In the genomic region with DNA sequence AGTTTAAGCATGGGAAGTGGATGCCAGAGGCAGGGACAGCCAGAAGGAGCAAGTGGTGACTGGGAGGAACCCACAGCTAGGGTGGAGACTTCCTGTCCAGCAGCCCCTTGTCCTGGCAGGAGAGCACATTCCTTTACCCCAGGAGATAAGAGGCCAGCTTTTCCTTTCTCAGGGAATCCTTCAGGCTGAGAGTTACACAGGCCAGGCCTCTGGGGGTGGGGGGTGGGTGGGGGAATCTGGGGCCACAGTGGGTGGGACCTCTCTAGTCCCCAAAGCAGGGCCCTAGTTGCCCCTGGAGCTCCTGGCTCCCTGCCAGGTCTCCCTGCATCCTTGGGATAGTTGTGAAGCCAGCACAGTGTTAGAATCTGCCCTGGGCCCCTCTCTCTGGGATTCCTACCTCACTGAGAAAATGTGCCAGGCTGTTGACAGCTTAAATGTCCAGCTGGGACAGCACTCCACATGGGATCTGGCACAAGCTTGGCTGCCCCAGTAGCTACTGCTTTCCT, we compare ENCODE assay signal across 8 mouse cellular contexts.
DNase-seq lines count a peak whose midpoint lies in the region; ATAC-seq and TF ChIP-seq lines count a peak whose summit lies in the region.

No protein-coding gene starts in this region.

- ATAC-seq in heart, embryonic 11.5 days (replicated peaks; ENCODE audit: insufficient number of reproducible peaks, low FRiP score, low TSS enrichment) = peak; percentile 82
- ATAC-seq in lung, postnatal 0 days = peak; percentile 69

- H3K27me3 ChIP-seq in heart, embryonic 11.5 days (ENCODE audit: control insufficient read depth, insufficient read depth, low read length) = no peaks in the 10 kb centered on the region
- H3K27me3 ChIP-seq in lung, postnatal 0 days (replicated peaks; ENCODE audit: insufficient read depth, low read length) = no peaks in the 10 kb centered on the region

- no peak for TF ChIP-seq CTCF in lung, postnatal 0 days (IDR thresholded peaks at IDR 0.05)

- peak; percentile 77; the same call in 1 of the 2 replicates for TF ChIP-seq EP300 in lung, postnatal 0 days (IDR thresholded peaks at IDR 0.05)

- H3K9me3 ChIP-seq in heart, embryonic 11.5 days (replicated peaks; ENCODE audit: control insufficient read depth, low read length) = no peaks in the 10 kb centered on the region
- no peaks in the 10 kb centered on the region for H3K9me3 ChIP-seq in lung, postnatal 0 days (ENCODE audit: low read length)

- intact Hi-C loops in left cerebral cortex, postnatal 14 days (cut with DNase I) = no loop called here

- H3K4me3 ChIP-seq in heart, embryonic 11.5 days (ENCODE audit: low read depth, low read length) = no peak overlapping the region
- H3K4me3 ChIP-seq in lung, postnatal 0 days (ENCODE audit: low read depth, low read length) = no peak overlapping the region

- H3K4me1 ChIP-seq in heart, embryonic 11.5 days (ENCODE audit: control insufficient read depth, insufficient read depth, low read length) = peaks cover 64% of the 10 kb centered on the region
- peaks cover 26% of the 10 kb centered on the region; the same call in 1 of the 2 replicates for H3K4me1 ChIP-seq in lung, postnatal 0 days (ENCODE audit: insufficient read depth, low read depth, low read length)

- H3K27ac ChIP-seq in heart, embryonic 11.5 days (ENCODE audit: low read depth, low read length) = peak overlapping the region; percentile 90
- peak overlapping the region; percentile 95 for H3K27ac ChIP-seq in lung, postnatal 0 days (ENCODE audit: low read length)

- H3K9ac ChIP-seq in heart, embryonic 11.5 days (ENCODE audit: low read depth, low read length) = 0 out of 2 replicates have a peak overlapping the region, but pooled peaks have one; percentile 16
- H3K9ac ChIP-seq in lung, postnatal 0 days (replicated peaks; ENCODE audit: low read depth) = no peak overlapping the region

- no peaks in the 10 kb centered on the region for H3K36me3 ChIP-seq in heart, embryonic 11.5 days (ENCODE audit: control insufficient read depth, insufficient read depth, low read length)
- H3K36me3 ChIP-seq in lung, postnatal 0 days (ENCODE audit: insufficient read depth, low read length) = no peaks in the 10 kb centered on the region

- peak overlapping the region; percentile 20; the same call in 1 of the 2 replicates for H3K4me2 ChIP-seq in heart, embryonic 11.5 days
- H3K4me2 ChIP-seq in lung, postnatal 0 days (replicated peaks; ENCODE audit: low read depth, low read length) = no peak overlapping the region

- peak; percentile 49 for DNase-seq in adrenal gland, postnatal 14 days
- peak; percentile 65 for DNase-seq in cerebellum, postnatal 25 days
- DNase-seq in kidney, adult 9 months = peak; percentile 60
- peak; percentile 94 for DNase-seq in lung, postnatal 0 days (ENCODE audit: low spot score)
- peak; percentile 71 for DNase-seq in yolk sac, embryonic 10.5 days (ENCODE audit: low spot score)
- no peak for DNase-seq in left cerebral cortex, postnatal 14 days (ENCODE audit: low spot score in 2 of 2)
- DNase-seq in urinary bladder, adult 18-20 months (ENCODE audit: low spot score in 2 of 2) = no peak

Comparison
In these comparisons a context has a peak if more than half of its experiments do, and no peak if none do; other contexts are left out.
1. DNase-seq: peak in adrenal gland, postnatal 14 days (single experiment), cerebellum, postnatal 25 days (2 of 2), kidney, adult 9 months (single experiment), lung, postnatal 0 days (single experiment) and yolk sac, embryonic 10.5 days (single experiment); none in left cerebral cortex, postnatal 14 days (0 of 2) and urinary bladder, adult 18-20 months (0 of 2).